Comparison of ENCODE assay signal across 15 mouse cellular contexts in the genomic region with DNA sequence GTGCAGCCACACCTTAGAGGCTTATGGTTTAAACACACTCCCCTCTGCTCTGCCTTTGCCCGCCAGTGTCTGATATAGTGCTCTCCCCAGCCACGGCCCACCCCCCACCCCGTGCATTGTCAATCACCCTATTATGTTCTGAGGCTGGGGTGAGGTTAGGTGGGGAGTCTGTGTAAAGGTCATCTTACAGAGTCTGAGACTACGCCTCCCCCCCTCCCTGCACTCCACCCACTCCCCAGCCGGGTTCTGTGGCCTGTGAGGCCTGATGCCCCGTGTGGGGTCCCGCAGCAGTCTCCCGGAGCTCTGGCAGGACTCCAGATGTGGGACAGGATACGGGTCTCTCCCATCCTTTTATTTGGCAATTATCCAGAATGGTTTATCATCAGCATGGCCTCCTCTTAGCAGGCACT.
A peak's percentile ranks its signal among the peaks of the same experiment; 100 is the strongest.
DNase-seq lines count a peak whose midpoint lies in the region; ATAC-seq and TF ChIP-seq lines count a peak whose summit lies in the region.
"Had no signal": no experiment of that assay in that cellular context is flagged by ENCODE, and none has a peak within 500 bp of the region (broad histone marks: within the 10 kb centered on the region; RNA-seq: fewer than 3 reads in every experiment).

No protein-coding gene starts in this region.

- no peak for TF ChIP-seq CTCF in forebrain, postnatal 0 days (IDR thresholded peaks at IDR 0.05; ENCODE audit: low read depth)
- no peak for TF ChIP-seq CTCF in hindbrain, postnatal 0 days (IDR thresholded peaks at IDR 0.05; ENCODE audit: low read depth)

- no peak overlapping the region for H3K27ac ChIP-seq in forebrain, embryonic 14.5 days (ENCODE audit: low read depth, low read length)
- no peak overlapping the region for H3K27ac ChIP-seq in forebrain, postnatal 0 days (ENCODE audit: low read depth, low read length)
- H3K27ac ChIP-seq in liver, embryonic 12.5 days = no peak overlapping the region
- H3K27ac ChIP-seq in embryonic facial prominence, embryonic 13.5 days = no peak overlapping the region
- H3K27ac ChIP-seq in hindbrain, postnatal 0 days = no peak overlapping the region
- H3K27ac ChIP-seq: heart, adult 2 months had no signal

- no peak overlapping the region for H3K9ac ChIP-seq in forebrain, embryonic 14.5 days (ENCODE audit: low read length)
- H3K9ac ChIP-seq in forebrain, postnatal 0 days = no peak overlapping the region
- H3K9ac ChIP-seq in liver, embryonic 12.5 days = no peak overlapping the region
- no peak overlapping the region for H3K9ac ChIP-seq in embryonic facial prominence, embryonic 13.5 days
- no peak overlapping the region for H3K9ac ChIP-seq in hindbrain, postnatal 0 days (replicated peaks; ENCODE audit: low read length)

- 22% methylated on average over 9 of the region's 9 CpGs for WGBS in forebrain, embryonic 14.5 days
- 28% methylated on average over 9 of the region's 9 CpGs for WGBS in forebrain, postnatal 0 days
- WGBS in liver, embryonic 12.5 days (ENCODE audit: insufficient replicate concordance) = 60% methylated on average over 9 of the region's 9 CpGs
- WGBS in embryonic facial prominence, embryonic 13.5 days = 24% methylated on average over 9 of the region's 9 CpGs
- 16% methylated on average over 9 of the region's 9 CpGs for WGBS in hindbrain, postnatal 0 days

- DNase-seq in forebrain, embryonic 14.5 days (ENCODE audit: low spot score) = peak; percentile 9
- DNase-seq in forebrain, postnatal 0 days = no peak
- DNase-seq in liver = peak; percentile 9
- no peak for DNase-seq in hindbrain, postnatal 0 days (ENCODE audit: low spot score)
- no peak for DNase-seq in frontal cortex, postnatal 10 days (ENCODE audit: low spot score in 2 of 2)
- DNase-seq in right cerebral cortex, postnatal 25 days = no peak
- DNase-seq: B cell, adult 2 months; cerebellum, adult 11-12 months; heart, adult 2 months; lung, postnatal 14 days; thymus, postnatal 25 days had no signal

- no peak overlapping the region for H3K4me3 ChIP-seq in forebrain, embryonic 14.5 days (ENCODE audit: low read depth, low read length)
- H3K4me3 ChIP-seq in forebrain, postnatal 0 days (ENCODE audit: low read depth, low read length) = no peak overlapping the region
- H3K4me3 ChIP-seq in liver, embryonic 12.5 days = no peak overlapping the region
- H3K4me3 ChIP-seq in embryonic facial prominence, embryonic 13.5 days = no peak overlapping the region
- no peak overlapping the region for H3K4me3 ChIP-seq in hindbrain, postnatal 0 days (ENCODE audit: low read length)
- H3K4me3 ChIP-seq: heart, adult 2 months had no signal

- ATAC-seq in forebrain, embryonic 14.5 days = no peak; the same call in 1 of the 2 replicates
- ATAC-seq in forebrain, postnatal 0 days = no peak
- ATAC-seq in liver, embryonic 12.5 days = no peak
- ATAC-seq in embryonic facial prominence, embryonic 13.5 days (ENCODE audit: insufficient number of reproducible peaks, insufficient read depth, low FRiP score, low TSS enrichment, low read depth) = peak; percentile 69; the same call in 1 of the 2 replicates
- 0 out of 2 replicates have a peak, but pooled peaks have one; percentile 58 for ATAC-seq in hindbrain, postnatal 0 days
- ATAC-seq: inflammation-experienced regulatory T-cells, adult 6 months had no signal

- no peaks in the 10 kb centered on the region for H3K27me3 ChIP-seq in forebrain, embryonic 14.5 days (replicated peaks; ENCODE audit: control insufficient read depth, insufficient read depth, low read length)
- H3K27me3 ChIP-seq in forebrain, postnatal 0 days (ENCODE audit: insufficient read depth, low read length) = no peaks in the 10 kb centered on the region
- H3K27me3 ChIP-seq in liver, embryonic 12.5 days (replicated peaks) = no peaks in the 10 kb centered on the region
- H3K27me3 ChIP-seq in embryonic facial prominence, embryonic 13.5 days = no peaks in the 10 kb centered on the region
- no peaks in the 10 kb centered on the region for H3K27me3 ChIP-seq in hindbrain, postnatal 0 days (ENCODE audit: insufficient read depth, low read length)

- H3K36me3 ChIP-seq in forebrain, embryonic 14.5 days (ENCODE audit: control insufficient read depth, insufficient read depth, low read length) = no peaks in the 10 kb centered on the region
- H3K36me3 ChIP-seq in forebrain, postnatal 0 days (ENCODE audit: insufficient read depth) = no peaks in the 10 kb centered on the region
- H3K36me3 ChIP-seq in liver, embryonic 12.5 days = no peaks in the 10 kb centered on the region
- no peaks in the 10 kb centered on the region for H3K36me3 ChIP-seq in embryonic facial prominence, embryonic 13.5 days
- no peaks in the 10 kb centered on the region for H3K36me3 ChIP-seq in hindbrain, postnatal 0 days (ENCODE audit: insufficient read depth, low read length)

- H3K4me2 ChIP-seq in forebrain, embryonic 14.5 days (ENCODE audit: low read length) = no peak overlapping the region
- no peak overlapping the region for H3K4me2 ChIP-seq in forebrain, postnatal 0 days (ENCODE audit: low read depth)
- no peak overlapping the region for H3K4me2 ChIP-seq in liver, embryonic 12.5 days
- no peak overlapping the region for H3K4me2 ChIP-seq in embryonic facial prominence, embryonic 13.5 days
- H3K4me2 ChIP-seq in hindbrain, postnatal 0 days (ENCODE audit: low read depth, low read length) = no peak overlapping the region

- no peaks in the 10 kb centered on the region; the same call in 1 of the 2 replicates for H3K4me1 ChIP-seq in forebrain, embryonic 14.5 days (ENCODE audit: control insufficient read depth, insufficient read depth, low read length)
- no peaks in the 10 kb centered on the region for H3K4me1 ChIP-seq in forebrain, postnatal 0 days (ENCODE audit: insufficient read depth)
- no peaks in the 10 kb centered on the region for H3K4me1 ChIP-seq in liver, embryonic 12.5 days
- peaks cover 8% of the 10 kb centered on the region for H3K4me1 ChIP-seq in embryonic facial prominence, embryonic 13.5 days
- H3K4me1 ChIP-seq in hindbrain, postnatal 0 days (ENCODE audit: insufficient read depth, low read length) = no peaks in the 10 kb centered on the region

- H3K9me3 ChIP-seq in forebrain, embryonic 14.5 days (replicated peaks; ENCODE audit: control insufficient read depth, low read length) = no peaks in the 10 kb centered on the region
- H3K9me3 ChIP-seq in forebrain, postnatal 0 days (ENCODE audit: low read length) = no peaks in the 10 kb centered on the region
- no peaks in the 10 kb centered on the region for H3K9me3 ChIP-seq in liver, embryonic 12.5 days (replicated peaks)
- no peaks in the 10 kb centered on the region for H3K9me3 ChIP-seq in embryonic facial prominence, embryonic 13.5 days
- H3K9me3 ChIP-seq in hindbrain, postnatal 0 days (ENCODE audit: low read length) = no peaks in the 10 kb centered on the region
- H3K9me3 ChIP-seq: G1E had no signal

Comparison
In these comparisons a context has a peak if more than half of its experiments do, and no peak if none do; other contexts are left out.
1. DNase-seq: peak in forebrain, embryonic 14.5 days (single experiment) and liver (single experiment); none in forebrain, postnatal 0 days (single experiment), hindbrain, postnatal 0 days (single experiment), frontal cortex, postnatal 10 days (0 of 2) and right cerebral cortex, postnatal 25 days (single experiment).
2. ATAC-seq: peak in embryonic facial prominence, embryonic 13.5 days (single experiment) and hindbrain, postnatal 0 days (single experiment); none in forebrain, embryonic 14.5 days (single experiment), forebrain, postnatal 0 days (single experiment) and liver, embryonic 12.5 days (single experiment).